Mouse (Mus musculus) CH12.LX (cell line): ENCODE data around the gene Opcml. TPM values are rescaled to one million over a fixed set of nuclear protein-coding genes. Genes with fewer than 3 reads are reported as not detected.

ENCODE experiments used
- DNase-seq: peaks from one replicate; pipeline ENCODE4 v3.0.0-alpha.2; 2013; ENCODE audit errors: extremely low read depth
- H3K27ac ChIP-seq: 2 replicates; pipeline ENCODE4 v1.5.1; 2012; ENCODE audit warnings: low read depth, mild to moderate bottlenecking, control low read depth, moderate library complexity; ENCODE audit not compliant: insufficient read depth
- H3K27me3 ChIP-seq: replicated peaks from 2 replicates; pipeline ENCODE3; 2012; ENCODE audit warnings: inconsistent platforms
- H3K36me3 ChIP-seq, 2 experiments: replicated peaks in 1 of 2; 2 replicates each; pipeline versions ENCODE3 to v1.6.1; 2012; ENCODE audit warnings: inconsistent platforms in 1 of 2, low read length in 1 of 2, mild to moderate bottlenecking in 1 of 2, mixed read lengths in 1 of 2, moderate library complexity in 1 of 2; ENCODE audit not compliant: control insufficient read depth in 1 of 2, insufficient read depth in 1 of 2
- H3K4me1 ChIP-seq, 2 experiments: 2 replicates each; pipeline ENCODE4 v1.6.1; 2012; ENCODE audit warnings: inconsistent platforms in 1 of 2, moderate library complexity in 1 of 2; ENCODE audit not compliant: insufficient read depth in 2 of 2, control insufficient read depth in 1 of 2
- H3K4me2 ChIP-seq: 2 replicates; pipeline ENCODE4 v1.6.1; 2012; ENCODE audit warnings: low read depth, mild to moderate bottlenecking, control low read depth; ENCODE audit not compliant: poor library complexity, insufficient read depth, severe bottlenecking
- H3K4me3 ChIP-seq, 3 experiments: fragments of 150-350 bp in 1 of 3; sonication (generic) in 1 of 3; replicated peaks in 1 of 3; 2 replicates each; pipeline versions ENCODE3 to v1.5.1; 2011 to 2012; ENCODE audit warnings: low read depth in 2 of 3, low read length in 2 of 3, mild to moderate bottlenecking in 2 of 3, moderate library complexity in 2 of 3, control low read depth in 1 of 3, improper control_type of control experiment in 1 of 3, inconsistent platforms in 1 of 3, mixed read lengths in 1 of 3; ENCODE audit not compliant: poor library complexity in 1 of 3
- H3K79me2 ChIP-seq: replicated peaks from 2 replicates; pipeline ENCODE4 v1.6.1; 2012; ENCODE audit warnings: mild to moderate bottlenecking, moderate library complexity; ENCODE audit not compliant: control insufficient read depth, poor library complexity, insufficient read depth, severe bottlenecking; ENCODE audit errors: extremely low read depth
- H3K9ac ChIP-seq: 2 replicates; pipeline ENCODE4 v1.6.1; 2012; ENCODE audit warnings: low read depth, mild to moderate bottlenecking, control low read depth, moderate library complexity; ENCODE audit not compliant: insufficient read depth
- H3K9me3 ChIP-seq: replicated peaks from 2 replicates; pipeline ENCODE3; 2012; ENCODE audit warnings: low read length, inconsistent platforms, mixed read lengths
- BHLHE40 ChIP-seq: IDR thresholded peaks from 2 replicates; pipeline ENCODE4 v1.6.1; 2011; ENCODE audit warnings: mild to moderate bottlenecking, low read depth, low read length, improper control_type of control experiment
- CHD1 ChIP-seq: IDR thresholded peaks from 2 replicates; pipeline ENCODE4 v1.6.1; 2012; ENCODE audit warnings: low read depth, low read length, improper control_type of control experiment, inconsistent platforms
- CHD2 ChIP-seq: IDR thresholded peaks from 2 replicates; pipeline ENCODE4 v1.6.1; 2011; ENCODE audit warnings: low read length, improper control_type of control experiment
- CTCF ChIP-seq, 2 experiments: IDR thresholded peaks in 1 of 2; conservative IDR thresholded peaks in 1 of 2; 2 replicates each; pipeline ENCODE4 v1.5.1; 2011 to 2012; ENCODE audit warnings: low read depth in 2 of 2, low read length in 2 of 2, improper control_type of control experiment in 1 of 2, inconsistent platforms in 1 of 2, mild to moderate bottlenecking in 1 of 2, moderate library complexity in 1 of 2
- E2F4 ChIP-seq: IDR thresholded peaks from 2 replicates; pipeline ENCODE4 v1.6.1; 2011; ENCODE audit warnings: low read depth, low read length, improper control_type of control experiment; ENCODE audit not compliant: insufficient replicate concordance
- ELF1 ChIP-seq: IDR thresholded peaks from 2 replicates; pipeline ENCODE4 v1.6.1; 2014; ENCODE audit warnings: low read depth, mild to moderate bottlenecking, inconsistent platforms, low read length, improper control_type of control experiment
- ETS1 ChIP-seq: conservative IDR thresholded peaks from 2 replicates; pipeline ENCODE4 v1.6.1; 2012; ENCODE audit warnings: low read depth, mild to moderate bottlenecking, inconsistent platforms, low read length, improper control_type of control experiment, moderate library complexity
- GABPA ChIP-seq: IDR thresholded peaks from 2 replicates; pipeline ENCODE4 v1.6.1; 2012; ENCODE audit warnings: low read depth, low read length, improper control_type of control experiment, inconsistent platforms; ENCODE audit not compliant: insufficient replicate concordance
- IRF4 ChIP-seq: IDR thresholded peaks from 2 replicates; pipeline ENCODE4 v1.6.1; 2014; ENCODE audit warnings: low read depth, mild to moderate bottlenecking, inconsistent platforms, low read length, improper control_type of control experiment
- JUN ChIP-seq: IDR thresholded peaks from 2 replicates; pipeline ENCODE4 v1.6.1; 2011; ENCODE audit warnings: low read depth, mild to moderate bottlenecking, low read length, improper control_type of control experiment, moderate library complexity; ENCODE audit not compliant: insufficient read depth
- JUND ChIP-seq: conservative IDR thresholded peaks from 2 replicates; pipeline ENCODE4 v1.6.1; 2011; ENCODE audit warnings: low read depth, low read length, improper control_type of control experiment
- KAT2A ChIP-seq: IDR thresholded peaks from 2 replicates; pipeline ENCODE4 v1.6.1; 2012; ENCODE audit warnings: low read length, improper control_type of control experiment, inconsistent platforms; ENCODE audit not compliant: insufficient replicate concordance
- MAX ChIP-seq: IDR thresholded peaks from 2 replicates; pipeline ENCODE4 v1.6.1; 2011; ENCODE audit warnings: low read length, improper control_type of control experiment
- MAZ ChIP-seq: IDR thresholded peaks from 2 replicates; pipeline ENCODE4 v1.6.1; 2012; ENCODE audit warnings: low read depth, mild to moderate bottlenecking, inconsistent platforms, low read length, improper control_type of control experiment, moderate library complexity
- MXI1 ChIP-seq: IDR thresholded peaks from 2 replicates; pipeline ENCODE4 v1.6.1; 2011; ENCODE audit warnings: mild to moderate bottlenecking, low read depth, low read length, improper control_type of control experiment
- MYC ChIP-seq: IDR thresholded peaks from 2 replicates; pipeline ENCODE4 v1.6.1; 2011; ENCODE audit warnings: low read depth, mild to moderate bottlenecking, improper control_type of control experiment, low read length
- NRF1 ChIP-seq: IDR thresholded peaks from 2 replicates; pipeline ENCODE4 v1.6.1; 2014; ENCODE audit warnings: low read depth, mild to moderate bottlenecking, inconsistent platforms, low read length, improper control_type of control experiment, moderate library complexity
- POLR2AphosphoS2 ChIP-seq: IDR thresholded peaks from 2 replicates; pipeline ENCODE4 v1.6.1; 2011; ENCODE audit warnings: low read depth, low read length, improper control_type of control experiment
- RAD21 ChIP-seq: IDR thresholded peaks from 2 replicates; pipeline ENCODE4 v1.6.1; 2011; ENCODE audit warnings: low read depth, mild to moderate bottlenecking, low read length, improper control_type of control experiment, moderate library complexity
- RCOR1 ChIP-seq: conservative IDR thresholded peaks from 2 replicates; pipeline ENCODE4 v1.6.1; 2012; ENCODE audit warnings: low read depth, mild to moderate bottlenecking, inconsistent platforms, low read length, improper control_type of control experiment
- SIN3A ChIP-seq: IDR thresholded peaks from 2 replicates; pipeline ENCODE4 v1.6.1; 2012; ENCODE audit warnings: low read length, improper control_type of control experiment, inconsistent platforms
- SMC3 ChIP-seq: IDR thresholded peaks from 2 replicates; pipeline ENCODE4 v1.6.1; 2011; ENCODE audit warnings: low read depth, low read length, improper control_type of control experiment
- TBP ChIP-seq: conservative IDR thresholded peaks from 2 replicates; pipeline ENCODE4 v1.6.1; 2011; ENCODE audit warnings: low read depth, low read length, improper control_type of control experiment
- UBTF ChIP-seq: IDR thresholded peaks from 2 replicates; pipeline ENCODE4 v1.6.1; 2012; ENCODE audit warnings: low read depth, mild to moderate bottlenecking, inconsistent platforms, low read length, improper control_type of control experiment, moderate library complexity
- USF1 ChIP-seq: IDR thresholded peaks from 2 replicates; pipeline ENCODE4 v1.6.1; 2014; ENCODE audit warnings: low read depth, mild to moderate bottlenecking, inconsistent platforms, low read length, improper control_type of control experiment
- USF2 ChIP-seq: conservative IDR thresholded peaks from 2 replicates; pipeline ENCODE4 v1.6.1; 2011; ENCODE audit warnings: low read depth, low read length, improper control_type of control experiment
- ZC3H11A ChIP-seq: IDR thresholded peaks from 2 replicates; pipeline ENCODE4 v1.6.1; 2012; ENCODE audit warnings: low read depth, mild to moderate bottlenecking, inconsistent platforms, low read length, improper control_type of control experiment
- ZKSCAN1 ChIP-seq: IDR thresholded peaks from 2 replicates; pipeline ENCODE4 v1.6.1; 2012; ENCODE audit warnings: low read depth, inconsistent platforms, low read length, improper control_type of control experiment, borderline replicate concordance
- ZMIZ1 ChIP-seq: IDR thresholded peaks from 2 replicates; pipeline ENCODE4 v1.6.1; 2012; ENCODE audit warnings: low read depth, mild to moderate bottlenecking, inconsistent platforms, low read length, improper control_type of control experiment
- ZNF384 ChIP-seq: IDR thresholded peaks from 2 replicates; pipeline ENCODE4 v1.6.1; 2012; ENCODE audit warnings: low read depth, low read length, improper control_type of control experiment, inconsistent platforms
- dilution Hi-C: fragments of 300-500 bp; cut with MboI; formaldehyde crosslinking; loops from 2 replicates; pipeline ENCODE4 v1.14.3; 2020; ENCODE audit warnings: low sequenced_read_pairs; ENCODE audit not compliant: extremely low pct_unique_long_range_greater_than_20kb, extremely low pct_ligation_motif_present
- in situ Hi-C: fragments of 300-500 bp; cut with MboI; formaldehyde crosslinking; loops from 3 replicates; pipeline ENCODE4 v1.14.3; 2019; ENCODE audit warnings: low sequenced_read_pairs, low pct_ligation_motif_present, low pct_unique_long_range_greater_than_20kb, mixed read lengths
- polyA plus RNA-seq: library from polyadenylated mRNA; unstranded; fragments of >175 nt; gene quantifications from 2 replicates; pipeline ENCODE4 v1.2.1, GENCODE M21; 2012; ENCODE audit warnings: low read depth; ENCODE audit not compliant: insufficient read length
- total RNA-seq, 2 experiments: library from RNA; depleted of rRNA; stranded (reverse); fragments of 300-350 nt in 1 of 2; fragments of >200 nt in 1 of 2; gene quantifications; 2 replicates each; pipeline ENCODE4 v1.2.3; 2012 to 2014

Opcml gene
- total and polyA plus RNA-seq, 3 experiments: 0.34 to 0.60 TPM; not detected in 1

- Histone ChIP-seq H3K79me2 (no peaks in the 10 kb centered on the region), H3K4me2 (no peak overlapping the region), H3K4me1 (peaks cover 0 to 10% of the 10 kb centered on the region in 2 experiments; a peak in 2 of 4 replicates), H3K9me3 (peaks cover 18% of the 10 kb centered on the region), H3K27me3 (no peaks in the 10 kb centered on the region), H3K27ac (no peak overlapping the region), H3K36me3 (no peaks in the 10 kb centered on the region), H3K9ac (no peak overlapping the region), H3K4me3 (no peak overlapping the region)
- in situ Hi-C loops: no loop called here
- dilution Hi-C loops: no loop called here
- TF ChIP-seq IRF4 (no peak), GABPA (no peak), CHD2 (no peak), TBP (no peak), RAD21 (no peak), JUN (no peak), UBTF (no peak), KAT2A (no peak), NRF1 (no peak), ELF1 (no peak), USF2 (no peak), MYC (no peak), ZMIZ1 (no peak), RCOR1 (no peak), ZNF384 (no peak), MAX (no peak)
- DNase-seq: no peak
These were observed 171.1 kb downstream of the Opcml start for GRCm38 (mm10) chr9:27961682-27962081.

DNA sequence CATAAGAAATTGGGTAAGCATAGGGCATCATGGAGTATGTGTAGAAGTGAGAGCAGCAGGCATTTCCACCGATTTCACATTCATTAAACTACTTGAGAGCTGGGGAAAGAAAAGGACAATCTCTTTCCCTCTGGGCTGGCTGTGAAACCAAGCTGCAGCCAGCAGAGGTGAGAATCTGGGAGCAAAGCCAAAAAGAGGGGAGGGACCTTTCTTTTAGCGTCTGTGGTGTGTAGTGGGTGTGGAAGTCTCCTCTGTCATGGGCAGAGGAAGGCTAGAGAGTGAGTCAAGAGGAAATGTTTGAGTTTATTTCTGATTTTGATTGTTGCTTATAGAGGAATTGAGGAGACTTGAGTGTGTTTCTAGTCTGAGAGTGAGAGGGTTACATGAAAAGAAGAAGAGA lies 172.8 kb downstream of the Opcml start:
- no peak overlapping the region for H3K4me3 ChIP-seq
- no peak for DNase-seq
- H3K4me2 ChIP-seq: no peak overlapping the region
- no peaks in the 10 kb centered on the region for H3K79me2 ChIP-seq
- no peak overlapping the region for H3K27ac ChIP-seq
- no peaks in the 10 kb centered on the region for H3K36me3 ChIP-seq
- H3K9me3 ChIP-seq: peaks cover 14% of the 10 kb centered on the region
- in situ Hi-C loops: no loop called here
- no peak overlapping the region for H3K9ac ChIP-seq
- no peaks in the 10 kb centered on the region for H3K27me3 ChIP-seq
- H3K4me1 ChIP-seq: no peaks in the 10 kb centered on the region
- TF ChIP-seq ETS1 (no peak), USF1 (no peak), CHD1 (no peak), POLR2AphosphoS2 (no peak), JUND (no peak), KAT2A (no peak), SIN3A (no peak), CHD2 (no peak), ZKSCAN1 (no peak), MXI1 (no peak), JUN (no peak), ZC3H11A (no peak), BHLHE40 (no peak), GABPA (no peak), SMC3 (no peak), CTCF (conservative IDR thresholded peaks at IDR 0.05 in 1 of 2, IDR thresholded peaks at IDR 0.05 in 1 of 2; ENCODE audit: low read depth in 2 of 2, low read length in 2 of 2) (no peak), MYC (no peak), IRF4 (no peak), MAZ (no peak), E2F4 (no peak)
- dilution Hi-C loops: no loop called here
